Mouse (Mus musculus) cerebellum, postnatal 25 days (tissue): Measurements from ENCODE around the gene Smo.

ENCODE experiments used
- DNase-seq, 2 experiments: peaks; one replicate each; pipeline ENCODE4 v3.0.0; 2021; ENCODE audit warnings: mixed read lengths in 2 of 2

Smo gene

DNA sequence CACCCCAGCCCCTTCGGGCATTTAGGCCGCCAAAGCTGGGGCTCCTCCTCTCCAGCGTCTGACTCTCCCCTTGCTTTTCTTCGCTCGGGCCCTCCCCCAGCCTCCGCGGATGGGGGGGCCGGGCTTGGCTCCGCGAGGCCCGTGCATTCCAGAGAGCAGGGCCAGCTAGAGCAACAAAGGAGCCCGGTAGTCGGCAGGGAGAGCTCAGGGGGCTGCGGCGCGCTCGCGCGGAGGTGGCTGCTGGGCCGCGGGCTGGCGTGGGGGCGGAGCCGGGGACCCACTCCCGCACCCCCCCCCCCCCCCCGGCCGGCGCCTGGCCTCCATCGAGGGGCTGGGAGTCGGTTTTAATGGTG is at the start of gene Smo:
Gene Smo (plus strand): TSS at position 168 of the 353 bp plus-strand sequence.
- DNase-seq: peak; percentile 38 to 50

GRCm38 (mm10) chr6:29685952-29686351 is 49.4 kb upstream of the Smo start:
- DNase-seq: no peak

- DNase-seq: no peak
Measured at GRCm38 (mm10) chr6:29689458-29689857, 45.8 kb upstream of the Smo start.

- peak; percentile 95 to 98 for DNase-seq
Measured at GRCm38 (mm10) chr6:29693953-29694352, 41.4 kb upstream of the Smo start, which contains the start of gene Tspan33. TSS of gene Tspan33 (plus strand) at chr6:29694222.

DNA sequence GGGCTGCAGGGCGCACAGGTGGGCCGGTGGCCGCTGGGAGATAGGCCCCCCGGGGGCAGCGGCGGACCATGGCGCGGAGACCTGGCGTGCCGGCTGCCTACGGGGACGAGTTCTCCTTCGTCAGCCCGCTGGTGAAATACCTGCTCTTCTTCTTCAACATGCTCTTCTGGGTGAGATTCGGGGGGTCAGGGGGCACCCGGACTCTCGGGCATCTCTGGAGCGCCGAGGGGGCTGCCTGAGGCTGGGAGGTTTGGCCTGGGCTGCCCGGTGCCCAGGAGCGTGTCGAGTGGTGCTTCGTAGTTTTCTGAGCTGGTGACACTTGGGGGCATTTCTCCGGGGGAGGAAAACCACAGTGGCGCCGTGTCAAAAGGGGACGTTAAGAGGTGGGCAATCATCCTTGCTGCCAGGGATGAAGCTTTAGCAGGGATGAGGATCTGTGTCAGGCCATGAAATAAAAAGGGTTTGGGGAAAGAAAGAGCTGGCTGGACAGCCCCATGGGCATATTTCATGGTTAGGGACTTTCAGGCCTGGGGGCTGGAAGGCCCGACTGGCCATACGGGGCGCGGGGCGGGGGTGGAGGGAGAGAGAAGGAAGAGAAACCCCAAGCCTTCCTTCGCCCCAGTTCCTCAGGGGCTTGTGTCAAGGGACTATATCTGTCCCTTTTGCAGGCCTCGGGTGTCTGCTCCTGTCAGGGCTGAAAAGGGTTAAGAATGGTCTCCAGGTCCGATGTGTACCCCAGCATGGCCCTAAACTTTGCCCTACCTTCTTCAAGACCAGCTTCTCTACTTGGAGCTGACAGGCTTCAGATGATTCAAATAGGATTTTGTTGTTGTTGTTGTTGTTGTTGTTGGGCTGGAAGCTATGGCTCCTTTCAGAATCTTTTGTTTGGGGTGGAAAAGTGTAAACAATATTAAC is 40.7 kb upstream of the Smo start:
- no peak for DNase-seq

DNA sequence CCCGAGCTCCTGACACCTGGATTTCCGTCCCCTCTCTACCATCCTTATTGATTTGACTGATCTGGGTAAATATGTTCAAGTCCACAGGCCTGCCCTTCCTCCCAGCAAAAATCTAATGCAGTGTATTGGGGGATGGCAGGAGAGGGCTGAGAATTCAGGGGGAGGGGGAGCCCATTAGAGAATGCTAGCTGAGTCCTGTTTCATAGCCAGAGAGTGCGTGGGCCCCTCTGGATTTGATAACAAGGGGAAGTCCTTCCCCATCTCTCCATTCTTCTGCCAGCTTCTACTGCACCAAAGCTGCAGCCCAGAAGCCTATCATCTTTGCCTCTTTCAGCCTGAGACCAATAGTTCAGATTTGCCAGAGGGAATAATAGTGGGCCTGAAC is 40.0 kb upstream of the Smo start:
- no peak for DNase-seq

- no peak for DNase-seq
Measured at GRCm38 (mm10) chr6:29695975-29696374, 39.3 kb upstream of the Smo start.

DNA sequence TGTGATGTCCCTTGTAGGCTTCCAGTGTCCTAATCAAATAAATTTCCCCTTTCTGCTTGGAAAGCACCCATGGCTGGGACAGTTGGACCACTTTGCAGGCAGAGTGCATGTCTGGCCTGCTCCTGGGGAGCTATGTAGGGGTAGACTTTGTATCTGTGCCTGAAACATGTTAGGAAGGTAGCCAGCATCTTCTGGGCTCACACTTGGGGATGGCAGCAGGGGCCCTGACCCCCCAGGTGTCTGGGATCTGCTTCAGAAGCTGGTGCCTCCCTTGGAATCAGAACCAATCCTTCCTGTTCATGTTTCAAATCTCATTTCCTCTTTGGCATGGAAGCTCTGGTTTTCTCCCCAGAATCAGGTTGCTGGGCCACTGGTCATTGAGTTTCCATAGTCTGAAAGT is 38.2 kb upstream of the Smo start:
- no peak for DNase-seq

GRCm38 (mm10) chr6:29697548-29697947 is 37.8 kb upstream of the Smo start:
- no peak for DNase-seq

DNA sequence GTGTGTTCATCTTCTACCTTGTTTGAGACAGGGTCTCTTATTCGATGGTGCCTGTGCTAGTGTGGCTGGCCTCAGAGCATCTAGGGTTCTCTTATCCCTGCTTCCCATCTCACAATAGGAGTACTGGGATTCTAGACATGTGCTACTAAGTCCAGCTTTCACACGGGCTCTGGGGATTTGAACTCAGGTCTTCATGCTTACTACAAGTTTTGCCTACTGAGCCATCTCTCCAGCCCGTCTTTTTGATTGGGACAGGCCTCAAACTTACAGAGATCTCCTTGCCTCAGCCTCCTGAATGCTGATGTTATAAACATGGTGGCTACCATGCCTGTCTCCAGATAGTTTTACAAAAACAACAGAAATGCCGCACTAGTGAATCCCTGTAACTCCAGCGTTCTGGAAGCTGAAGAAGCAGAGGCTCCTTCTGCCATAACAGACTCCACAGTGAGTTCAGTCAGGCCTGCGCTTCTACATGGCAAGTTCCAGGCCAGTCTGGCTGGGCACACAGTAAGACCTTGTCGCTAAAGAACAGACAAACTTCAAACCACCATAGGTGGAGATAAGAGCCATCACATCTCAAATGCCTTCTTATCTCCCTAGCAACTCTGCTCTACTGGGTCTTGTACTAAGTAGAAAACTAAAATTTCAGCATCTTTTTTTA is 36.1 kb upstream of the Smo start:
- no peak for DNase-seq

DNA sequence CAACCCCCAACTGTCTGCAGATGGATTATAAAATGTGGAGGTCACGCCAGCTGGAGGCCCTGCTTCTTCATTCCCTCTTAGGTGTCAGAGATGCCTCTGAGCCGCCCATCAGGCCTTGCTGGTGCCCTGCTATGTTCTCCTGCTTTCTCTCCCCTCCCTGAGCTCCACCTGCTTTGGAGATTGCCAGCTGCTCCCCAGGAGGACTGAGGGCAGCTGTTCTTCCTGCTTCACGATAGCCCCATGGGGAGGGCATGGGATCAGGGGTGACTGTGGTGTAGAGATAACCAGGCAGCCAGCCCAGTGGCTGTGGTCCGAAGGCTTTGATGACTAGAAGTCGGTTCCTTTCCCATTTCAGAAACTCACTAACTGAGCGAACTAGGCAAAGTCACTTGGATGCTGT is 34.3 kb upstream of the Smo start:
- DNase-seq: no peak

- no peak for DNase-seq
Measured at GRCm38 (mm10) chr6:29702126-29702525, 33.2 kb upstream of the Smo start.

DNA sequence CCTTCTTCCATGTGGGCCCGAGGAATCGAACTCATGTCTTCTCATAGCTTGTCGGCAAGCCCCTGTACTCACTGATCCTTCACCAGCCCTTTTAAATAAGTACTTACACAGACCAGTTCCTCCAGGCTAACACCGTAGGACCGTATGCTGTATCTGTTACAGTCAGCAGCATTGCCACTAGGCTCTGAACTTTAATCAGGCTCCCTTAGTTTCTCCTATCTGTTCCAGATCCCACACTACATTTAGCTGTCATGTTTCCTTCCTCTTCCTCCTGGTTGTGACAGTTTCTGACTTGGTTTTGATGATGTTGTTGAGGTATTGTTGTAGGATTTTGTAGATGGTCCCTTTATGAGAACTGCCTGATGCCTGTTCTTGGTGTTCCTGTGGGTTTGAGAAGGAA is 31.2 kb upstream of the Smo start:
- no peak for DNase-seq

DNA sequence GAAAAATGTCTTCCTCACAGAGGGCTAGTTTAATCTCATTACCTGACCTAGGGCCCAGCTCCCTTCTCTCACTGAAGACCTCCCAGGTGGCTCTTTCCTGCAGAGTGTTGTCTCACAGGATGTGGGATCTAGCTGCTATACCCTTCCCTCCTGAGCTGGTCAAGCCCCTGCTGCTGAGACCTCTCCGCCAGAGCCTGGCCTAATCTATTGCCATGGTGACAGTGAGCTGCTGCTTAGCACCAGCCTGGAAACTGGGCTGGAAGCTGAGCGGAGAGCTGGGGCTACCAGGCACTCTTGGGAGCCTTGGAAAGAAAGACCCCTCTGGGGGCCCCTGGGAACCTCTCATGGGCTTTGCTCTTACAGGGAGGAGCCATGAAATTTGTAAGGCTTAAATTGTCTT is 27.4 kb upstream of the Smo start:
- DNase-seq: no peak

DNA sequence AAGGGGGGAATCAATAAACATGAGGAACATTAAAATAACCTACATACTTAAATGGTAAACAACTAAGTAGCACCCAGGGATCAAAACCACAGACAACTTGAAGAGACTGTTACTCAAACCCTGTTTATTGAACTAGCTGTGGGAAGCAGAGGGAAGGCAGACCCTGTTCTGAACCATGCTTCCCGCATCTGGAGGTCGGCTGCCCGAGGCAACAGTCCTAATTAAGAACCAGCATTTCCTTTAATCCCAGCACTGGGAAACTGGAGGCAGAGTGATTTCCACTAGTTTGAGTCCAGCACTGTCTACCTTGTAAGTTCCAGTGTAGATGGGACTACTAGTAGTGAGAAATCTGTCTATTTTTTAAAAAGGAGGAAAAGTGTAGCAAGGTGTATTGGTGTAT is 24.0 kb upstream of the Smo start:
- DNase-seq: no peak

- peak in 1 of 2 experiments; percentile 47 for DNase-seq
Measured at GRCm38 (mm10) chr6:29712011-29712584, 23.2 kb upstream of the Smo start.

GRCm38 (mm10) chr6:29716624-29717365 is 18.5 kb upstream of the Smo start:
- peak in 1 of 2 experiments; percentile 14 for DNase-seq

DNA sequence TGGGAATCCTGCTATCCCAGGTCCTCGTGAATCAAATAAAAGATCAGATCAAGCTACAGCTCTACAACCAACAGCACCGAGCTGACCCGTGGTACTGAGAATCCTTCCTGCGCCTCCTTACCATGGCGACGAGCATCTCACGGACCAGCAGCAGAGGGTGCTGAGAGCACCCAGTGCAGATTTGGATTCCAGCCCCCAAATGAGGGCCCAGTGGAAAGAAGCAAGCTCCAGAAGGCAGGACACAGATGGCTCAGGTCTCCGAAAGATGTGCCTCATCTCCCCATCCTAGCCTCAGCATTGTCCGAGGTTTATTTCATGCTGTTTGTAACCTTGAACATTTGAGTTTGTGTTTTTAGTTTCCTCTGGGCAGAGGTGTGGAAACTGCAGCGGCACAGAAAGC is 17.8 kb upstream of the Smo start:
- peak in 1 of 2 experiments; percentile 37 for DNase-seq

DNA sequence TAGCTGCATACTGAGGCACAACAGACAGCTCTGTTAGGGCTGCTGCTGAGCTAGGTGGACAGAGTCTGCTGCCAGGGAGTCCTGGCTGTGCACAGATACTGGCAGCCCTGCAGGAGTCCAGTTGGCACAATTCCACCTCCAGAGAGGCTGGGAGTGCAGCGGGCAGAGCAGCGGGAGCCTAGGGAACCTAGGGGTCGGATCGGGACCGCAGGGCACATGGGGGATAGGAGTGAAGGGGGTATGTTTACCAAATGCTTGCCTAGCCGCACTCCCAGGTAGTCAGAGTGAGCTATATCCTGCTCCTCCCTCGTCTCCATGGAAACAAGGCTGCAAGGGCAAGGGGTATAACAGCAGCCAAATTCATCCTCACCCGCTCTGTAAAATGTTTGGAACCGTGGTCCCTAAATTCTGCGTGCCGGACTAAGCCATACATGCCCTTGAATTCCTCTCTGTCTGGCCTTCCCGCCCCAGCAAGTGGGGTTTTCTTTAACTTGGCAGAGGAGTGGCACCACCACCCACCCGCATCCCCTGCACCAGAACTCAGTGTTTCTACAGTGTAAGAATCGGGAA is 17.3 kb upstream of the Smo start:
- DNase-seq: peak; percentile 72 to 76

DNA sequence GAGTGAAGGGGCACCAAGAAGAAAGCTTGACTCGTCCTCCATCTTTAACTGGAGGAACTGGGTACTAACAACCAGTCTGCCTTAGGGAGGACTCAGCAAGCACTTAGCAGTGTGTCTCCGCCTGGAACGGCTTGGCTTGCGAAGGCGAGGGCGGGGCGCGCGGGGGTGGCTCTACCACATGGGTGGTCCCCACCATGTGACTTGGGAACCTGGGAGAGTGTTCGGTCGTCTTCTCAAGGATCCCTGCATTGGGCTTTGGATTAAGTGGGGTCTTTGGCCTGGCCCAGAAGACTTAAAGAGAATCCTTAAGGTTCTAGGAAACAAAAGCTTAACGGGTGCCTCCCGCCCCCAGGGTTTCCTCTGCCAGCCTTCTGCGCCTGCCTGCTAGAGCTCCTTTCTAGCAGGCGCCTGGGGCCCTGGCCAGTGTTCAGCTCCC is 16.4 kb upstream of the Smo start:
- DNase-seq: peak; percentile 84 to 85

DNA sequence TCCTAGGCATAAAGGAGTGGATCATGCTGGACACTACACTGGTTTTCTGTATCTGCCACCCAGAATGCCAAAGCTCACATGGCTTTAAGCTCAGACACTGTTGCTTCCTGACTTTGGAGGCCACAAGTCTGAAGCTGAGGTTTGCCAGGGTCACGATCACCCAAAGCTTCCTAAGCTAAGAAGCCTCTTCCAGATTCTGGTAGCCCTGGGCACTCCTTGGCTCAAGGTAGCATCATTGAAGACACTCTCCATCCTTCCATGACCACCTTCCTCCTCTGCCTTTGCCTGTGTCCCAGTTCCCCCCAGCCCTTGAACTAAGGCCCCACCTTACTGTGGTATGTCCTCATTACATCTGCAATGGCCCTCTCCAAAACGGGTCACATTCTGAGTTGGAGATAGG is 13.4 kb upstream of the Smo start:
- DNase-seq: no peak

GRCm38 (mm10) chr6:29726576-29727200 is 8.6 kb upstream of the Smo start:
- DNase-seq: no peak
